Mouse (Mus musculus): ENCODE data around the gene Syn3. TPM values are rescaled to one million over a fixed set of nuclear protein-coding genes. Genes with fewer than 3 reads are reported as not detected.

The Syn3 gene
- polyA plus RNA-seq, 1 experiment, result 2.6 TPM

- H3K4me1 ChIP-seq (ENCODE audit: control insufficient read depth, insufficient read depth, low read length), result no peaks in the 10 kb centered on the region
- no peaks in the 10 kb centered on the region for H3K27me3 ChIP-seq (ENCODE audit: control insufficient read depth, insufficient read depth, low read length, poor library complexity, severe bottlenecking)
- H3K36me3 ChIP-seq (ENCODE audit: control insufficient read depth, insufficient read depth, low read length, poor library complexity, severe bottlenecking), result no peaks in the 10 kb centered on the region
- no peaks in the 10 kb centered on the region for H3K9me3 ChIP-seq (replicated peaks; ENCODE audit: control insufficient read depth, insufficient read depth, low read length, poor library complexity, severe bottlenecking)
- no peak overlapping the region for H3K27ac ChIP-seq (ENCODE audit: insufficient read depth, low read length)
- no peak overlapping the region for H3K4me3 ChIP-seq (ENCODE audit: low read depth, low read length)
- TF ChIP-seq EP300 (IDR thresholded peaks at IDR 0.05; ENCODE audit: insufficient read depth, low read depth, low read length), result no peak
- TF ChIP-seq POLR2A (IDR thresholded peaks at IDR 0.05; ENCODE audit: insufficient read depth, low read length), result no peak
- TF ChIP-seq CTCF (IDR thresholded peaks at IDR 0.05; ENCODE audit: low read depth, low read length), result no peak
- H3K9ac ChIP-seq (ENCODE audit: low read depth, poor library complexity, severe bottlenecking), result no peak overlapping the region
These were observed 196.9 kb downstream of the Syn3 start for GRCm38 (mm10) chr10:86301593-86302317.

- Histone ChIP-seq H3K9me3 (replicated peaks; ENCODE audit: control insufficient read depth, insufficient read depth, low read length, poor library complexity, severe bottlenecking) (no peaks in the 10 kb centered on the region), H3K27me3 (ENCODE audit: control insufficient read depth, insufficient read depth, low read length, poor library complexity, severe bottlenecking) (no peaks in the 10 kb centered on the region), H3K36me3 (ENCODE audit: control insufficient read depth, insufficient read depth, low read length, poor library complexity, severe bottlenecking) (no peaks in the 10 kb centered on the region), H3K4me1 (ENCODE audit: control insufficient read depth, insufficient read depth, low read length) (no peaks in the 10 kb centered on the region), H3K9ac (ENCODE audit: low read depth, poor library complexity, severe bottlenecking) (peak overlapping the region; percentile 25), H3K4me3 (ENCODE audit: low read depth, low read length) (peak overlapping the region; percentile 61), H3K27ac (ENCODE audit: insufficient read depth, low read length) (no peak overlapping the region)
- TF ChIP-seq EP300 (IDR thresholded peaks at IDR 0.05; ENCODE audit: insufficient read depth, low read depth, low read length) (no peak), POLR2A (IDR thresholded peaks at IDR 0.05; ENCODE audit: insufficient read depth, low read length) (no peak), CTCF (IDR thresholded peaks at IDR 0.05; ENCODE audit: low read depth, low read length) (no peak)
These were observed 197.6 kb downstream of the Syn3 start for GRCm38 (mm10) chr10:86301117-86301490.

- TF ChIP-seq POLR2A (IDR thresholded peaks at IDR 0.05; ENCODE audit: insufficient read depth, low read length), result no peak
- TF ChIP-seq EP300 (IDR thresholded peaks at IDR 0.05; ENCODE audit: insufficient read depth, low read depth, low read length), result no peak
- H3K27me3 ChIP-seq (ENCODE audit: control insufficient read depth, insufficient read depth, low read length, poor library complexity, severe bottlenecking), result no peaks in the 10 kb centered on the region
- H3K4me3 ChIP-seq (ENCODE audit: low read depth, low read length), result peak within 1 kb of the TSS; percentile 61
- no peaks in the 10 kb centered on the region for H3K4me1 ChIP-seq (ENCODE audit: control insufficient read depth, insufficient read depth, low read length)
- no peaks in the 10 kb centered on the region for H3K36me3 ChIP-seq (ENCODE audit: control insufficient read depth, insufficient read depth, low read length, poor library complexity, severe bottlenecking)
- peak within 1 kb of the TSS; percentile 25 for H3K9ac ChIP-seq (ENCODE audit: low read depth, poor library complexity, severe bottlenecking)
- no peak within 1 kb of the TSS for H3K27ac ChIP-seq (ENCODE audit: insufficient read depth, low read length)
- no peaks in the 10 kb centered on the region for H3K9me3 ChIP-seq (replicated peaks; ENCODE audit: control insufficient read depth, insufficient read depth, low read length, poor library complexity, severe bottlenecking)
These were observed 198.2 kb downstream of the Syn3 start, which contains the start of gene Timp3 for GRCm38 (mm10) chr10:86300293-86301116. Gene Timp3, plus strand, starts transcription at chr10:86300372.

GRCm38 (mm10) chr10:86299795-86300194 is 198.9 kb downstream of the Syn3 start:
- Histone ChIP-seq H3K27me3 (ENCODE audit: control insufficient read depth, insufficient read depth, low read length, poor library complexity, severe bottlenecking) (no peaks in the 10 kb centered on the region), H3K27ac (ENCODE audit: insufficient read depth, low read length) (no peak overlapping the region), H3K4me1 (ENCODE audit: control insufficient read depth, insufficient read depth, low read length) (no peaks in the 10 kb centered on the region), H3K9ac (ENCODE audit: low read depth, poor library complexity, severe bottlenecking) (peak overlapping the region; percentile 25; the same call in 1 of the 2 replicates), H3K4me3 (ENCODE audit: low read depth, low read length) (peak overlapping the region; percentile 49), H3K36me3 (ENCODE audit: control insufficient read depth, insufficient read depth, low read length, poor library complexity, severe bottlenecking) (no peaks in the 10 kb centered on the region), H3K9me3 (replicated peaks; ENCODE audit: control insufficient read depth, insufficient read depth, low read length, poor library complexity, severe bottlenecking) (no peaks in the 10 kb centered on the region)
- TF ChIP-seq CTCF (IDR thresholded peaks at IDR 0.05; ENCODE audit: low read depth, low read length), result no peak
- no peak for TF ChIP-seq EP300 (IDR thresholded peaks at IDR 0.05; ENCODE audit: insufficient read depth, low read depth, low read length)
- TF ChIP-seq POLR2A (IDR thresholded peaks at IDR 0.05; ENCODE audit: insufficient read depth, low read length), result no peak

- Histone ChIP-seq H3K36me3 (ENCODE audit: control insufficient read depth, insufficient read depth, low read length, poor library complexity, severe bottlenecking) (no peaks in the 10 kb centered on the region), H3K27me3 (ENCODE audit: control insufficient read depth, insufficient read depth, low read length, poor library complexity, severe bottlenecking) (no peaks in the 10 kb centered on the region), H3K4me1 (ENCODE audit: control insufficient read depth, insufficient read depth, low read length) (no peaks in the 10 kb centered on the region), H3K27ac (ENCODE audit: insufficient read depth, low read length) (no peak overlapping the region), H3K9me3 (replicated peaks; ENCODE audit: control insufficient read depth, insufficient read depth, low read length, poor library complexity, severe bottlenecking) (no peaks in the 10 kb centered on the region), H3K4me3 (ENCODE audit: low read depth, low read length) (no peak overlapping the region), H3K9ac (ENCODE audit: low read depth, poor library complexity, severe bottlenecking) (no peak overlapping the region)
- no peak for TF ChIP-seq CTCF (IDR thresholded peaks at IDR 0.05; ENCODE audit: low read depth, low read length)
- no peak for TF ChIP-seq EP300 (IDR thresholded peaks at IDR 0.05; ENCODE audit: insufficient read depth, low read depth, low read length)
- TF ChIP-seq POLR2A (IDR thresholded peaks at IDR 0.05; ENCODE audit: insufficient read depth, low read length), result no peak
These were observed 200.4 kb downstream of the Syn3 start for GRCm38 (mm10) chr10:86298326-86298725.

- no peaks in the 10 kb centered on the region for H3K36me3 ChIP-seq (ENCODE audit: control insufficient read depth, insufficient read depth, low read length, poor library complexity, severe bottlenecking)
- H3K27ac ChIP-seq (ENCODE audit: insufficient read depth, low read length), result no peak overlapping the region
- no peak overlapping the region for H3K9ac ChIP-seq (ENCODE audit: low read depth, poor library complexity, severe bottlenecking)
- TF ChIP-seq POLR2A (IDR thresholded peaks at IDR 0.05; ENCODE audit: insufficient read depth, low read length) (no peak), EP300 (IDR thresholded peaks at IDR 0.05; ENCODE audit: insufficient read depth, low read depth, low read length) (no peak), CTCF (IDR thresholded peaks at IDR 0.05; ENCODE audit: low read depth, low read length) (no peak)
- no peaks in the 10 kb centered on the region for H3K4me1 ChIP-seq (ENCODE audit: control insufficient read depth, insufficient read depth, low read length)
- H3K27me3 ChIP-seq (ENCODE audit: control insufficient read depth, insufficient read depth, low read length, poor library complexity, severe bottlenecking), result no peaks in the 10 kb centered on the region
- no peaks in the 10 kb centered on the region for H3K9me3 ChIP-seq (replicated peaks; ENCODE audit: control insufficient read depth, insufficient read depth, low read length, poor library complexity, severe bottlenecking)
- no peak overlapping the region for H3K4me3 ChIP-seq (ENCODE audit: low read depth, low read length)
These were observed 201.4 kb downstream of the Syn3 start for GRCm38 (mm10) chr10:86297307-86297706.

Measured in ES-Bruce4 (cell line).